Mouse (Mus musculus): ENCODE measurements around the gene Csta1. TPM values are rescaled to one million over a fixed set of nuclear protein-coding genes. Genes with fewer than 3 reads are reported as not detected.

The Csta1 gene
- polyA plus RNA-seq, 1 experiment from 2014 or later = not detected

Other genes with a start within 250 kb of the Csta1 start
- gene Parp9, start 192.8 kb downstream of the Csta1 start, polyA plus RNA-seq (2015; fragmentation: Nextera tagmentation; extraction: Ambion mirVana) = 2.3 and 2.8 TPM in 2 replicates
- gene Dtx3l, start 192.1 kb downstream of the Csta1 start, polyA plus RNA-seq (2015; fragmentation: Nextera tagmentation; extraction: Ambion mirVana) = 2.8 and 3.1 TPM in 2 replicates
- 70.0 and 78.2 TPM in 2 replicates for gene Kpna1, start 152.5 kb downstream of the Csta1 start, polyA plus RNA-seq (2015; fragmentation: Nextera tagmentation; extraction: Ambion mirVana)
- gene Wdr5b, start 90.1 kb downstream of the Csta1 start, polyA plus RNA-seq (2015; fragmentation: Nextera tagmentation; extraction: Ambion mirVana) = 13.1 and 13.3 TPM in 2 replicates
- 237 and 242 TPM in 2 replicates for gene Fam162a, start 59.6 kb downstream of the Csta1 start, polyA plus RNA-seq (2015; fragmentation: Nextera tagmentation; extraction: Ambion mirVana)
- gene Ccdc58, start 59.6 kb downstream of the Csta1 start, polyA plus RNA-seq (2015; fragmentation: Nextera tagmentation; extraction: Ambion mirVana) = 53.9 and 59.7 TPM in 2 replicates
- not detected in 2 replicates for gene Stfa2l1, start 25.6 kb upstream of the Csta1 start, polyA plus RNA-seq (2015; fragmentation: Nextera tagmentation; extraction: Ambion mirVana)
- gene Gm5483, start 53.0 kb upstream of the Csta1 start, polyA plus RNA-seq (2015; fragmentation: Nextera tagmentation; extraction: Ambion mirVana) = 0.32 and 0.53 TPM in 2 replicates
- not detected in 2 replicates for gene Gm5416, start 79.2 kb upstream of the Csta1 start, polyA plus RNA-seq (2015; fragmentation: Nextera tagmentation; extraction: Ambion mirVana)
- gene 2010005H15Rik, start 90.2 kb upstream of the Csta1 start, polyA plus RNA-seq (2015; fragmentation: Nextera tagmentation; extraction: Ambion mirVana) = not detected in 2 replicates
- 0.39 and 0.62 TPM in 2 replicates for gene Stfa1, start 145.7 kb upstream of the Csta1 start, polyA plus RNA-seq (2015; fragmentation: Nextera tagmentation; extraction: Ambion mirVana)
- not detected in 2 replicates for gene BC117090, start 203.1 kb upstream of the Csta1 start, polyA plus RNA-seq (2015; fragmentation: Nextera tagmentation; extraction: Ambion mirVana)
- gene BC100530, start 236.5 kb upstream of the Csta1 start, polyA plus RNA-seq (2015; fragmentation: Nextera tagmentation; extraction: Ambion mirVana) = 0.63 TPM in 1 of 2 replicates, not detected in the other

Data from forebrain, embryonic 13.5 days (tissue).